Mouse (Mus musculus) heart, embryonic 11.5 days (tissue): ENCODE measurements around the gene Ccdc33. TPM values are rescaled to one million over a fixed set of nuclear protein-coding genes. Genes with fewer than 3 reads are reported as not detected.

ENCODE experiments used
- ATAC-seq: fragments of 200-750 bp; cut with Nextera tagmentation; replicated peaks from 2 replicates; pipeline ENCODE4 v1.8.0; 2017; ENCODE audit warnings: moderate library complexity; ENCODE audit not compliant: insufficient number of reproducible peaks, low FRiP score, low TSS enrichment
- H3K27ac ChIP-seq: fragments of 300-500 bp; sonication (generic); 2 replicates; pipeline ENCODE4 v1.5.1; 2014; ENCODE audit warnings: mild to moderate bottlenecking, low read depth, low read length
- H3K27me3 ChIP-seq: fragments of 300-500 bp; sonication (generic); 2 replicates; pipeline ENCODE4 v1.6.1; 2014; ENCODE audit warnings: mild to moderate bottlenecking, low read length, mixed read lengths; ENCODE audit not compliant: control insufficient read depth, insufficient read depth
- H3K36me3 ChIP-seq: fragments of 300-500 bp; sonication (generic); 2 replicates; pipeline ENCODE4 v1.6.1; 2014; ENCODE audit warnings: mild to moderate bottlenecking, low read length, moderate library complexity, mixed read lengths; ENCODE audit not compliant: control insufficient read depth, insufficient read depth
- H3K4me1 ChIP-seq: fragments of 300-500 bp; sonication (generic); 2 replicates; pipeline ENCODE4 v1.6.1; 2014; ENCODE audit warnings: low read length; ENCODE audit not compliant: control insufficient read depth, insufficient read depth
- H3K4me2 ChIP-seq: fragments of 300-500 bp; sonication (generic); 2 replicates; pipeline ENCODE4 v1.6.1; 2014; ENCODE audit warnings: mild to moderate bottlenecking, moderate library complexity
- H3K4me3 ChIP-seq: fragments of 300-500 bp; sonication (generic); 2 replicates; pipeline ENCODE4 v1.5.1; 2014; ENCODE audit warnings: low read depth, low read length
- H3K9ac ChIP-seq: fragments of 300-500 bp; sonication (generic); 2 replicates; pipeline ENCODE4 v1.6.1; 2014; ENCODE audit warnings: mild to moderate bottlenecking, low read depth, low read length, moderate library complexity
- H3K9me3 ChIP-seq: fragments of 300-500 bp; sonication (generic); replicated peaks from 2 replicates; pipeline ENCODE4 v1.6.1; 2016; ENCODE audit warnings: low read length; ENCODE audit not compliant: control insufficient read depth
- WGBS: fragments of 180-500 bp; shearing (Covaris S2); extraction: QIAGEN DNeasy Blood & Tissue Kit; methylation state at CpG from one replicate; pipeline ENCODE4 v1.1.7; 2014; ENCODE audit not compliant: insufficient replicate concordance; 5-methylcytosine and 5-hydroxymethylcytosine counted together
- polyA plus RNA-seq: library from polyadenylated mRNA; unstranded; fragments of >200 nt; fragmentation: Nextera tagmentation; extraction: Ambion mirVana; gene quantifications from 2 replicates; pipeline ENCODE4 v1.2.1, GENCODE M21; 2014

Gene Ccdc33
- polyA plus RNA-seq, 1 experiment from 2014 or later = not detected

DNA sequence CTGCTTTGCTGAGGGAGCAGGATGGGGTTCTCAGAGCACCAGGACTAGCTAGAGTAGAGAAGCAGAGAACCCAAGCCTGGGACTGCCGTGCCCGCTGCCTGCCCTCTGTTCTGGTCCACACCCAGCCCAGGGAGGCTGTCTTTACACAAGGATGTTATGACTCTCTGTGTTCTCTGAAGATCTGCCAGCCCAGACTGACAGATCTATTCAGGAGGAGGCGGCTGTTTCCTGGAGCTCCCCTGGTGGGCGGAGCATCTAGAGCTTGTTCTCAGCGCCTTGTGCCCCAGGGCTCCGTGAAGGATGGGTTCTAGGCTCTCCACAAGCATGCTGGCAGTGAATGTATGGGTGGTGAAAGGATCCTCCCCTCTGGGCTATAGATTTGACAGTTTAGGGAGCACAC, 21.3 kb upstream of the Ccdc33 start:
- 36% methylated on average over 6 of the region's 6 CpGs for WGBS
- Histone ChIP-seq H3K4me2 (no peak overlapping the region), H3K9me3 (no peaks in the 10 kb centered on the region), H3K4me3 (no peak overlapping the region), H3K27ac (no peak overlapping the region), H3K36me3 (no peaks in the 10 kb centered on the region), H3K27me3 (peaks cover 14% of the 10 kb centered on the region), H3K9ac (no peak overlapping the region), H3K4me1 (peaks cover 10% of the 10 kb centered on the region)
- ATAC-seq = no peak

DNA sequence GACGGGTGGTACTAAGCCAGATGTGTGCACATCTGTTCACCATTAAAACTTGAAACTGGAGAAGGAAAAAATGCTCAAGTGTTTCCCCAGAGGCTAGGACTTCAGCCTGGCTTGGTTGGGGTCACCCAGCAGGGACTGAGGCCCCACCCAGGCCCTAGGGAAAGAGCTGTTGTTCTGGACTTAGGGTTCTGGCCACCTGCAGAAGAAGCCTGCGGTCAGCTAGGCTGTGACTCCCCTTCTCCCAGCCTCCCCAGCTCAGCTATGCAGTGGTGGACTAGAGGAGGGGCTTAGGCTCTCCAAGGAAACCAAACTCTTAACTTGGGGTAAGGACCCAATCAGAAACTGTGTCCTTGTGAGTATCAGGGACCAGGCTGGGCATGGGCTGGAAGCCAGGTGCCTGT, 17.3 kb upstream of the Ccdc33 start:
- Histone ChIP-seq H3K4me3 (no peak overlapping the region), H3K36me3 (no peaks in the 10 kb centered on the region)
- no peak for ATAC-seq

GRCm38 (mm10) chr9:58134906-58135305, 16.3 kb upstream of the Ccdc33 start:
- H3K4me1 ChIP-seq = peaks cover 40% of the 10 kb centered on the region
- WGBS = 24% methylated on average over 7 of the region's 7 CpGs
- no peak overlapping the region for H3K4me3 ChIP-seq
- peaks cover 39% of the 10 kb centered on the region for H3K27me3 ChIP-seq
- ATAC-seq = no peak
- H3K27ac ChIP-seq = no peak overlapping the region
- H3K9me3 ChIP-seq = no peaks in the 10 kb centered on the region
- H3K4me2 ChIP-seq = no peak overlapping the region
- no peak overlapping the region for H3K9ac ChIP-seq
- no peaks in the 10 kb centered on the region for H3K36me3 ChIP-seq

More for the DNA sequence above, 17.3 kb upstream of the Ccdc33 start:
- whole genome bisulfite sequencing = 33% methylated on average over 2 of the region's 2 CpGs
- Histone ChIP-seq H3K9me3 (no peaks in the 10 kb centered on the region), H3K4me1 (peaks cover 33% of the 10 kb centered on the region), H3K4me2 (no peak overlapping the region), H3K9ac (0 out of 2 replicates have a peak overlapping the region, but pooled peaks have one; percentile 34), H3K27ac (no peak overlapping the region), H3K27me3 (peaks cover 34% of the 10 kb centered on the region)

DNA sequence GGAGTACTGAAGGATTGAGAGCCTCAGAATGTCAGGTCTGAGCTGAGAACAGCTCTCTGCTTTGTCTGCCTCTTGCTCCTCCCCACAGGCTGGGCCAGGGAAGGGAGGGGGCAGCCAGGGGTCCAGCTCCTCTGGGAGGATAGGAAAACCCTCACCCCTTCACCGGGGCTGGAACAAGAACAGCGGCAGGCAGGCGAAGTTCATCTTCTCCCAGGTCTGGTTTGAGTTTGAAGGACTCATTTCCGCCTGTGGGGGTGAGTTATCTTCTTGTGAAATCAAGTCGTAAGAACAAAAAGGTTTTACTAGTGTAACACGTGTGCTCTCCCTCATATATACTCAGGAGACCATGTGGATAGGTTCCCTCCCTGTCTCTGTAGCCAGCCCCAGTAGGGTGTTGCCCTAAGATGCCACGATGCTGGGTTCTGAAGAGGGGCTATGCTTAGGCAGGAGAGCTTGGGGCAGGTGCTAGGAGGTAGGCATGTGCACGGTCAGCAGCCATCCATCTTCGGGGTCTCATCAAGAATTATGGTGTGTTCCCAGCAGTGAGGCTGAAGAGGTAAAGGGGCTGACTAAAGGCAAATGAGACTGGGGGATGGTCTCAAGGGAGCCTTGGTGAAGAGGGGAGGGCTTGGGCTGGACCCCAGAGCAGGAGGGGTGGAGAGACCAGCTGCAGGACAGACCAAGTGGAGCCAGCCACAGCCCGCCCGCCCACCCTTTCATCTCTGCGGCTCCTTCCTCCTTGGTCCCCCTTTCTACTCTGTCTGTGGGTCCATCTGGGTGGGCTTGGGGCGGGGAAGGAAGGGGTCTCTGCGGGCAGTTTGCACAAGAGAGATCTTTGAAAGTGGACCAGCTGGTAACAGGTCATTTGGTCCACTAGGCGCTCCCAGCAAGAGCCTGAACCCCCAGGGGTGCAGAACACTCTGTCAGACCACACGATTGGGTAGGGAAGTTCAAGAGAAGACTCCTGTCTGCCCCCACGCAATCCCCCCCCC, 15.6 kb upstream of the Ccdc33 start:
- H3K9ac ChIP-seq = no peak overlapping the region
- H3K36me3 ChIP-seq = no peaks in the 10 kb centered on the region
- no peak overlapping the region for H3K4me3 ChIP-seq
- peaks cover 44% of the 10 kb centered on the region for H3K27me3 ChIP-seq
- WGBS = 11% methylated on average over 17 of the region's 17 CpGs
- no peaks in the 10 kb centered on the region for H3K9me3 ChIP-seq
- H3K4me2 ChIP-seq = no peak overlapping the region
- peaks cover 42% of the 10 kb centered on the region for H3K4me1 ChIP-seq
- no peak for ATAC-seq
- H3K27ac ChIP-seq = no peak overlapping the region

- Histone ChIP-seq H3K27me3 (peaks cover 54% of the 10 kb centered on the region), H3K4me1 (peaks cover 48% of the 10 kb centered on the region)
- 57% methylated on average over 7 of the region's 7 CpGs for WGBS
These were observed 13.1 kb upstream of the Ccdc33 start for GRCm38 (mm10) chr9:58131735-58132134.

DNA sequence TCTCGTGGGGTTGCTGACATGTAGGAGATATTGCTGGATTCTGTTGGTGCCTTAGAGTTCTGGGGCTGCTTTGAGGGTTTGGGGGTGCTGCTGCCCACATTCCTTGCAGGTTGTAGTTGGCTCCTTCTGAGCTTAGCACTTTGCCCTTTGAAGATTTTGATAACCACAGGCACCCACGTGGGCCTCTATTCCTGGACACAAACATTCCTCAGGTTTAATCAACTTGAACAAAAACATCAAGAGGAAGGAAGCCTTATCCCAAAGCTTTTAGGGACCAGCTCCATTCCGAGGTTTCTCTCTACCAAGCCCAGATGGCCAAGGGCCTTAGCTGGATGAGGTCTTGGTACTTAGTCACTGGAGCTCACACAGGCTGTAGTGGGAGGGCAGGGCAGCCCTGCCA, 12.3 kb upstream of the Ccdc33 start:
- Histone ChIP-seq H3K27ac (no peak overlapping the region), H3K4me3 (no peak overlapping the region), H3K36me3 (no peaks in the 10 kb centered on the region), H3K9ac (no peak overlapping the region), H3K27me3 (peaks cover 49% of the 10 kb centered on the region), H3K4me1 (peaks cover 43% of the 10 kb centered on the region), H3K4me2 (no peak overlapping the region), H3K9me3 (no peaks in the 10 kb centered on the region)
- 25% methylated on average over 3 of the region's 3 CpGs for WGBS
- no peak for ATAC-seq

More at GRCm38 (mm10) chr9:58131735-58132134, 13.1 kb upstream of the Ccdc33 start:
- Histone ChIP-seq H3K4me2 (no peak overlapping the region), H3K36me3 (no peaks in the 10 kb centered on the region), H3K4me3 (no peak overlapping the region), H3K27ac (no peak overlapping the region), H3K9me3 (no peaks in the 10 kb centered on the region), H3K9ac (no peak overlapping the region)
- ATAC-seq = no peak

- Histone ChIP-seq H3K4me2 (peak overlapping the region; percentile 33), H3K27me3 (peaks cover 37% of the 10 kb centered on the region), H3K4me1 (peaks cover 43% of the 10 kb centered on the region), H3K36me3 (no peaks in the 10 kb centered on the region), H3K4me3 (0 out of 2 replicates have a peak overlapping the region, but pooled peaks have one; percentile 4), H3K9ac (peak overlapping the region; percentile 49; the same call in 1 of the 2 replicates), H3K9me3 (no peaks in the 10 kb centered on the region), H3K27ac (no peak overlapping the region)
- no peak for ATAC-seq
- 17% methylated on average over 8 of the region's 8 CpGs for WGBS
These were observed 10.9 kb upstream of the Ccdc33 start for GRCm38 (mm10) chr9:58129508-58129907.

DNA sequence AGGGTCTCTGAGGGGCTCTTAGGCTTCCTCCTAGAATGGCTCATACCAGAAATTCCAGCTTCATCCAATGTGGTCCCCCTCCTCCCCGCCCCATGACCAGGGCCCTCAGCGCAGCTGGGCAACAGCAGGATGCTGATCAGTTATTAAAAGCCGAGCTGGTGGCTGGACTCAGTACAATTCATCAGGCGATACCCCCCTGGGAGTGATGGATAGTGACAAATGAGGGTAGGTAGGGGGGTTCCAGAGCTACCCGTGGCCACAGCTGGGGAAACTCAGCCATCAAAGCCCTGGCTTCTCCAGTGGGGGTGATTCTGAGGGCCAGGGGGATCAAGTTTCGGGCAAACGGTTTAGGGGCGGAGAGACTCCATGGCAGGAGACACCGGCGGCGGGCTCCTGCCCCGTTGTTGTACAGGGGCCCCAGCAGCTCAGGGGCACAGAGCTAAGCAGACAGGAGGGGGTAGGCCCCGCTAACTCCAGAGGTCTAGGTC, 10.3 kb upstream of the Ccdc33 start:
- Histone ChIP-seq H3K27ac (no peak overlapping the region), H3K9me3 (no peaks in the 10 kb centered on the region), H3K9ac (peak overlapping the region; percentile 49; the same call in 1 of the 2 replicates), H3K27me3 (peaks cover 31% of the 10 kb centered on the region), H3K4me3 (0 out of 2 replicates have a peak overlapping the region, but pooled peaks have one; percentile 4), H3K36me3 (no peaks in the 10 kb centered on the region), H3K4me1 (peaks cover 43% of the 10 kb centered on the region), H3K4me2 (peak overlapping the region; percentile 33)
- 9% methylated on average over 13 of the region's 13 CpGs for WGBS
- peak; percentile 31; the same call in 1 of the 2 replicates for ATAC-seq
